Mouse (Mus musculus) forebrain, embryonic 11.5 days (tissue): ENCODE results near the gene Tex11. TPM values are rescaled to one million over a fixed set of nuclear protein-coding genes. Genes with fewer than 3 reads are reported as not detected.
"Not testable (repeated sequence)": the region's sequence is repeated elsewhere in the genome, so short reads cannot be mapped to it uniquely, and the experiment has no call there.

Experiments used
- ATAC-seq: fragments of 200-750 bp; cut with Nextera tagmentation; replicated peaks from 2 replicates; pipeline ENCODE4 v1.8.0; 2017; ENCODE audit warnings: moderate TSS enrichment; ENCODE audit not compliant: low FRiP score
- DNase-seq: peaks from one replicate; pipeline ENCODE4 v3.0.0-alpha.2; 2017; ENCODE audit warnings: low spot score
- H3K27ac ChIP-seq: fragments of 300-500 bp; sonication (generic); 2 replicates; pipeline ENCODE4 v1.5.1; 2014; ENCODE audit warnings: low read depth, low read length
- H3K27me3 ChIP-seq: fragments of 300-500 bp; sonication (generic); 2 replicates; pipeline ENCODE4 v1.6.1; 2014; ENCODE audit warnings: mild to moderate bottlenecking, low read length, mixed read lengths; ENCODE audit not compliant: control insufficient read depth, insufficient read depth
- H3K36me3 ChIP-seq: fragments of 300-500 bp; sonication (generic); 2 replicates; pipeline ENCODE4 v1.6.1; 2014; ENCODE audit warnings: mild to moderate bottlenecking, low read length, moderate library complexity, mixed read lengths; ENCODE audit not compliant: control insufficient read depth, insufficient read depth
- H3K4me1 ChIP-seq: fragments of 300-500 bp; sonication (generic); replicated peaks from 2 replicates; pipeline ENCODE4 v1.6.1; 2014; ENCODE audit warnings: low read length, mixed read lengths; ENCODE audit not compliant: control insufficient read depth, insufficient read depth
- H3K4me2 ChIP-seq: fragments of 300-500 bp; sonication (generic); 2 replicates; pipeline ENCODE4 v1.6.1; 2014; ENCODE audit warnings: low read depth, mild to moderate bottlenecking, low read length, moderate library complexity, mixed read lengths; ENCODE audit not compliant: severe bottlenecking
- H3K4me3 ChIP-seq: fragments of 300-500 bp; sonication (generic); 2 replicates; pipeline ENCODE4 v1.5.1; 2014; ENCODE audit warnings: low read depth, low read length
- H3K9ac ChIP-seq: fragments of 300-500 bp; sonication (generic); 2 replicates; pipeline ENCODE4 v1.6.1; 2014; ENCODE audit warnings: low read length
- H3K9me3 ChIP-seq: fragments of 300-500 bp; sonication (generic); 2 replicates; pipeline ENCODE4 v1.6.1; 2016; ENCODE audit warnings: low read length, mixed read lengths; ENCODE audit not compliant: control insufficient read depth
- WGBS: fragments of 180-500 bp; shearing (Covaris S2); extraction: QIAGEN DNeasy Blood & Tissue Kit; methylation state at CpG from one replicate; pipeline ENCODE4 v1.1.7; 2014; 5-methylcytosine and 5-hydroxymethylcytosine counted together
- polyA plus RNA-seq: library from polyadenylated mRNA; unstranded; fragments of >200 nt; fragmentation: Nextera tagmentation; extraction: Ambion mirVana; gene quantifications from 2 replicates; pipeline ENCODE4 v1.2.1, GENCODE M21; 2014

Tex11 gene
- polyA plus RNA-seq = not detected in 2 replicates

DNA sequence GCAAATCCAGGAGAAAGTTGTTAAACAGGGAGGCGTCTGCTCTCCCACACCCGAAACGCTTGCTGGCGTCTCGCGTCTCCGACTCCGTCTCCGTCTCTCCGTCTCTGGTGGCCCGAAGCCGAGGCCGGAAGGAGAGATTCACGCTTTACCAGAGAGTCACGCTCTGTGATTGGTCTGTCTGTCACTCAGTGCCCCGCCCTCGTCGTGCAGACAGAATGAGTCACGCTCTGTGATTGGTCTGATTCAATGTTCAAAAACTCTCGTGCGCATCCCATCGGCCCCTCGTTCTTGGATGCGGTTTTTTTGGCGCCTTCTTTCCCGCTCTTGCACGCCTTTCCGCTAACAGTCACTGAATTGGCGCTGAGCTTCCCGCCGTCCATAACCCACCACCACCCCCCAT is at the start of gene Tex11:
Gene Tex11, minus strand, starts transcription at position 127 of the 400 bp plus-strand sequence.
- ATAC-seq = no peak
- Histone ChIP-seq H3K4me1 (no peaks in the 10 kb centered on the region), H3K9ac (no peak within 1 kb of the TSS), H3K4me3 (no peak within 1 kb of the TSS), H3K27me3 (no peaks in the 10 kb centered on the region), H3K36me3 (no peaks in the 10 kb centered on the region), H3K4me2 (no peak within 1 kb of the TSS), H3K9me3 (no peaks in the 10 kb centered on the region), H3K27ac (no peak within 1 kb of the TSS)
- no peak for DNase-seq
- 91% methylated on average over 31 of the region's 31 CpGs for WGBS

DNA sequence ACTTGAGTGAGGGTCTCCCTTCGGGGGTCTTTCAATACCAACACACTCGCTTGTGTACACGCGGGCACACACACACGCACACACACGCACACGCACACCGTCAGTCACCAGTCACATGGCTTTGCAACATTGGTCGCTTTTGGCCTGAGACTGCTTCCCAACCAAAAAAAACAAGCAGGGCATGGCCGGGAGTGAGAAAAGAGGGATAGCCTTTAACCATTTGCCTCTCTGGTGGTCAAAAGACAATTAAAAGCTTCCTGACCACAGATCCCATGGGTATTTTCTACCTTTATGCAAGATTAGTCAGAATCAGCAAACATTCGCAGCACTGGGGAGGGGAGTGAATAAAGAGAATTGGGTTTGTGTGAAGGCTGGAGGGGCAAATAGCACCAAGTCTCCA is 26.5 kb upstream of the Tex11 start, which contains the start of gene Slc7a3:
Gene Slc7a3, minus strand, starts transcription at position 101 of the 400 bp plus-strand sequence.
- ATAC-seq = no peak
- no peak for DNase-seq
- no peaks in the 10 kb centered on the region for H3K36me3 ChIP-seq
- H3K9ac ChIP-seq = 0 out of 2 replicates have a peak within 1 kb of the TSS, but pooled peaks have one; percentile 7
- H3K4me3 ChIP-seq = peak within 1 kb of the TSS; percentile 24
- no peaks in the 10 kb centered on the region for H3K4me1 ChIP-seq
- 45% methylated on average over 11 of the region's 11 CpGs for WGBS
- H3K27me3 ChIP-seq = no peaks in the 10 kb centered on the region
- H3K9me3 ChIP-seq = no peaks in the 10 kb centered on the region
- H3K27ac ChIP-seq = no peak within 1 kb of the TSS
- H3K4me2 ChIP-seq = peak within 1 kb of the TSS; percentile 52

- H3K27me3 ChIP-seq, ATAC-seq, H3K27ac ChIP-seq, H3K36me3 ChIP-seq, H3K4me1 ChIP-seq, H3K9me3 ChIP-seq, H3K9ac ChIP-seq, DNase-seq: not testable (repeated sequence)
- Histone ChIP-seq H3K4me2 (peak overlapping the region; percentile 52), H3K4me3 (peak overlapping the region; percentile 24)
- WGBS = 15% methylated on average over 6 of the region's 9 CpGs
These were observed 25.7 kb upstream of the Tex11 start for GRCm38 (mm10) chrX:101085211-101085610.

GRCm38 (mm10) chrX:101084192-101084591 is 24.7 kb upstream of the Tex11 start:
- Histone ChIP-seq H3K27me3 (no peaks in the 10 kb centered on the region), H3K4me2 (peak overlapping the region; percentile 52; the same call in 1 of the 2 replicates)
- WGBS = 35% methylated on average over 2 of the region's 2 CpGs

DNA sequence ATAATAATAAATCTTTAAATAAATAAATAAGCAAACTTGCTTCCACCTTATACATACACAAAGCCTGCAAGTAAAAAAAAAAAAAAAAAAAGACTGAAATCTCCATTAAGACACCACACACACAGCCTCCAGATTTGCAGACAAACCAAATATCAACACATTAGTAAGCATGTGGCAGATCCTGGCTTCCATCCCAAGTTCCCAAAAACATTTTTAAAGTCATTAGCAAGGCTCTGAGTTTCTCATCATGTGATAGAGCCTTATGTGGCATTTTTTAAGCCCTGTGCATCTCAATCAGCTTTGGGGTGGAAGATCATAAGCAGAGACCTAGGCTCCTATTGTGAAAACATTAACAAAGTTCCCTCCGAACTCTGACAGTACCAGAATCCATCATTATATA is 5.8 kb upstream of the Tex11 start:
- ATAC-seq = no peak
- DNase-seq = no peak
- Histone ChIP-seq H3K36me3 (no peaks in the 10 kb centered on the region), H3K4me2 (no peak overlapping the region), H3K27ac (no peak overlapping the region), H3K4me3 (no peak overlapping the region), H3K9me3 (no peaks in the 10 kb centered on the region), H3K9ac (no peak overlapping the region), H3K4me1 (no peaks in the 10 kb centered on the region), H3K27me3 (no peaks in the 10 kb centered on the region)
- 70% methylated on average over 1 of the region's 1 CpGs for WGBS

More at GRCm38 (mm10) chrX:101084192-101084591, 24.7 kb upstream of the Tex11 start:
- H3K4me1 ChIP-seq = no peaks in the 10 kb centered on the region
- ATAC-seq (no peak), DNase-seq (no peak)
- H3K9ac ChIP-seq = no peak overlapping the region
- no peak overlapping the region for H3K27ac ChIP-seq
- H3K36me3 ChIP-seq = no peaks in the 10 kb centered on the region
- H3K9me3 ChIP-seq = no peaks in the 10 kb centered on the region
- H3K4me3 ChIP-seq = no peak overlapping the region

DNA sequence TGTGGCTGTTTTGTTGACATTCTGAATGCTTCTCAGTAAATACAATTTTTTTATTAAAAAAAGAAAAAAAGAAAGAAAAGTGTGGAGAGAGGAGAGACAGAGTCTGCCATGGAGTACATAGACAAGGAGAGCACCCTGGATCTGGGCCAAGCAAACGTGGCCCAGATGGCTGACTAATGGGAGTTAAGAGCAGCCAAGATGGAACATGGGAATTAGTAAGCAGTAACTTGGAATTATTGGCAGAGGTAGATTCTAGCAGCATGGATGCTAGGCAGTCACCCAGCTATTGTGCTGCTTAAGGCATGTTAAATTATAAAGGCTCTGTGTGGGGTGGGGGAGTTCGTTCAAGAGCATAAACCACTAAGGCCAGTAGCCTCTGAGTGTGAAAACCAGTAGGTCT is 4.0 kb upstream of the Tex11 start:
- no peak overlapping the region for H3K9ac ChIP-seq
- H3K27me3 ChIP-seq = no peaks in the 10 kb centered on the region
- ATAC-seq (no peak), DNase-seq (no peak)
- 90% methylated on average over 2 of the region's 2 CpGs for WGBS
- H3K4me3 ChIP-seq = no peak overlapping the region
- H3K27ac ChIP-seq = no peak overlapping the region
- no peak overlapping the region for H3K4me2 ChIP-seq
- no peaks in the 10 kb centered on the region for H3K4me1 ChIP-seq
- H3K36me3 ChIP-seq = no peaks in the 10 kb centered on the region
- no peaks in the 10 kb centered on the region for H3K9me3 ChIP-seq

GRCm38 (mm10) chrX:100943640-100944039 is 115.8 kb downstream of the Tex11 start:
- ATAC-seq (no peak), DNase-seq (no peak)
- no peak overlapping the region for H3K9ac ChIP-seq
- H3K27ac ChIP-seq = no peak overlapping the region
- no peaks in the 10 kb centered on the region for H3K36me3 ChIP-seq
- H3K4me2 ChIP-seq = no peak overlapping the region
- H3K9me3 ChIP-seq = no peaks in the 10 kb centered on the region
- 56% methylated on average over 2 of the region's 2 CpGs for WGBS
- H3K4me3 ChIP-seq = no peak overlapping the region
- no peaks in the 10 kb centered on the region for H3K4me1 ChIP-seq
- no peaks in the 10 kb centered on the region for H3K27me3 ChIP-seq

DNA sequence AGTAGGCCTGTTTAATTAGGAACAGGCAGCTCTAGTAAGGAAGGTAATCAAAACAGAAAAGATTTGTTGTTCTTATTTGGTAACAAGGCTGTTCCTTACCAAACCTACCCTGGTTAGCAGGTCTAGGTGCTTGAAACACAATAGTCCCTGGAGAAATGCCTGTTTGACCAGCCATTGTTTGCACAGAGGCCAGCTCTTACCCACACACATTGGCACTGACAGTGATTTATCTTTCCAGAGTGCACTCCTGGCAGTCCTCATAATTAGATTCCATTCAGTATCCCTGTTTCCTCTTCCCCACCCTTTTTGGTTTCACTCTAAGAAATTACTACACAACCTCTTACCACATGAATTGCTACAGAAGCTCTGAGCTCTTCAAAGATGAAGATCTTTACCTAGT is 220.3 kb downstream of the Tex11 start:
- Histone ChIP-seq H3K4me2 (no peak overlapping the region), H3K9ac (no peak overlapping the region), H3K27ac (no peak overlapping the region), H3K4me3 (no peak overlapping the region), H3K36me3 (no peaks in the 10 kb centered on the region), H3K4me1 (no peaks in the 10 kb centered on the region), H3K27me3 (no peaks in the 10 kb centered on the region), H3K9me3 (no peaks in the 10 kb centered on the region)
- DNase-seq (no peak), ATAC-seq (no peak)

DNA sequence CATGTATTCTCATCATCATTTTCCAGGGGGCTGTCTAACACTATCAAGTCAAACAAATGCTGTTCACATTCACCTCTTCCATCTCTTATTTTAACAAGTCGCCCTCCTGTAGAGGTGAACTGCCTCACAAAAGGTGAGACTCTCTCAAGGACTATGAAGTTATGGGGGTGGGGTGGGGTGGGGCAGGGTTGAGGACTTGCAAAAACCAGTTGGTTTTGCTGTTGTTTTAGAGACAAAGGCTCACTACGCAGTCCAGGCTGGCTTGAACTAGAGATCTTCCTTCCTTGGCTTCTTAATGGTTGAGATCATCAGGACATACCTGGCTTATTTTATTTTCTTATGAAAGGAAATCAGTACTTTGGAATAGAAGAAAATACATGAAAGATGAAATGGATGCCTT is 226.7 kb downstream of the Tex11 start:
- H3K36me3 ChIP-seq = no peaks in the 10 kb centered on the region
- H3K9me3 ChIP-seq = no peaks in the 10 kb centered on the region
- DNase-seq (no peak), ATAC-seq (no peak)
- 95% methylated on average over 2 of the region's 2 CpGs for WGBS
- H3K4me3 ChIP-seq = no peak overlapping the region
- no peak overlapping the region for H3K9ac ChIP-seq
- no peaks in the 10 kb centered on the region for H3K4me1 ChIP-seq
- H3K27ac ChIP-seq = no peak overlapping the region
- H3K4me2 ChIP-seq = no peak overlapping the region
- H3K27me3 ChIP-seq = no peaks in the 10 kb centered on the region
